Mouse (Mus musculus): ENCODE measurements around the gene Cadps. TPM values are rescaled to one million over a fixed set of nuclear protein-coding genes. Genes with fewer than 3 reads are reported as not detected.

Gene Cadps
- polyA plus RNA-seq (2014; fragmentation: Nextera tagmentation; extraction: Ambion mirVana): 5.0 and 5.5 TPM in 2 replicates

DNA sequence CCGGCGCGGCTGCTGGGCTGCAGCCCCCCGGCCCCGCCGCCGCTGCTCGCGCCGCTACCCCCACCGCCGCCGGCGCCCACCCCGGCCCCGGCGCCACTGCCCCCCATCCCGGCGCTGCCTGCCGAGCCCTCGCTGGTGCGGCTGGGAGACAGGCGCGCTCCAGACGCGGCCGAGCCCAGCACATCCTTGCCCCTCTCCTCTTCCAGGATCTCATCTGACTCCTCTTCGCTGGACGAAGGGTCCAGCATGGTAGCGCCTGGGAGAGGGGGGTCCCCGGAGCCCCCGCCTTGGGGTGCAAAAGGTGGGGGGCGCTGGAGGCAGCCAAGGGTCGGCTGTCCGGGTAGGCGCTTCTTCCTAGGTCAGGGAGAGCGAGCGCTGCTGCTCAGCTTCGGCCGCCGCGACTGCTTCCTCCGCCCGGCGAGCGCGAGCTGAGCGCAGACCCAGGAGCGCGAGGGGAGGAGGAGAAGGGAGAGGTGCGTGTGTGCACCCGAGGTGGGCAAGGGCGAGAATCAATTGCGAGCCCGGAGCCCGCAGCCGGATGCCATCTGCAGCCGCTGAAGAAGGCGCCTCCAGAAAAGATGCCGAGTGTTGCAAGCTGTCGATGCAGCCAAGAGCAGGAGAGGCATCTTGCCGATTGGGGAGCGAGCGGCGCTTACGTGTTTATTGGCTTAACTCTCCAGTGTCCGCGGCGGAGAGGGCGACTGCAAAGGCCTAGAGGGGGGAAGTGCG lies at the start of gene Cadps:
Gene Cadps, minus strand, starts transcription at position 589 of the 729 bp plus-strand sequence.
- H3K36me3 ChIP-seq (ENCODE audit: control insufficient read depth, insufficient read depth, low read length): no peaks in the 10 kb centered on the region
- peak within 1 kb of the TSS; percentile 42 for H3K4me3 ChIP-seq (ENCODE audit: low read depth, low read length)
- H3K9me3 ChIP-seq (ENCODE audit: control insufficient read depth, low read length): no peaks in the 10 kb centered on the region
- ATAC-seq (replicated peaks; ENCODE audit: low FRiP score, low TSS enrichment, low read depth) (peak; percentile 55), DNase-seq (ENCODE audit: low spot score) (peak; percentile 74)
- peak within 1 kb of the TSS; percentile 41 for H3K9ac ChIP-seq (ENCODE audit: low read length)
- peak within 1 kb of the TSS; percentile 61 for H3K4me2 ChIP-seq (ENCODE audit: low read length)
- peak within 1 kb of the TSS; percentile 60; the same call in 1 of the 2 replicates for H3K27ac ChIP-seq (ENCODE audit: low read depth)
- H3K4me1 ChIP-seq (replicated peaks; ENCODE audit: control insufficient read depth, insufficient read depth, low read length): no peaks in the 10 kb centered on the region
- under 1% methylated on average over 66 of the region's 71 CpGs for WGBS
- H3K27me3 ChIP-seq (replicated peaks; ENCODE audit: control insufficient read depth, insufficient read depth, low read length): peaks cover 12% of the 10 kb centered on the region

GRCm38 (mm10) chr14:12869605-12870004 lies 46.7 kb upstream of the Cadps start:
- Histone ChIP-seq H3K4me2 (ENCODE audit: low read length) (no peak overlapping the region), H3K36me3 (ENCODE audit: control insufficient read depth, insufficient read depth, low read length) (no peaks in the 10 kb centered on the region), H3K9me3 (ENCODE audit: control insufficient read depth, low read length) (no peaks in the 10 kb centered on the region), H3K9ac (ENCODE audit: low read length) (no peak overlapping the region), H3K4me1 (replicated peaks; ENCODE audit: control insufficient read depth, insufficient read depth, low read length) (no peaks in the 10 kb centered on the region), H3K4me3 (ENCODE audit: low read depth, low read length) (no peak overlapping the region), H3K27me3 (replicated peaks; ENCODE audit: control insufficient read depth, insufficient read depth, low read length) (no peaks in the 10 kb centered on the region), H3K27ac (ENCODE audit: low read depth) (no peak overlapping the region)
- DNase-seq (ENCODE audit: low spot score) (no peak), ATAC-seq (replicated peaks; ENCODE audit: low FRiP score, low TSS enrichment, low read depth) (no peak)
- 94% methylated on average over 1 of the region's 1 CpGs for WGBS

GRCm38 (mm10) chr14:12865258-12865657 lies 42.4 kb upstream of the Cadps start:
- Histone ChIP-seq H3K4me3 (ENCODE audit: low read depth, low read length) (no peak overlapping the region), H3K27ac (ENCODE audit: low read depth) (no peak overlapping the region), H3K9me3 (ENCODE audit: control insufficient read depth, low read length) (no peaks in the 10 kb centered on the region), H3K9ac (ENCODE audit: low read length) (no peak overlapping the region), H3K36me3 (ENCODE audit: control insufficient read depth, insufficient read depth, low read length) (no peaks in the 10 kb centered on the region), H3K4me2 (ENCODE audit: low read length) (no peak overlapping the region), H3K4me1 (replicated peaks; ENCODE audit: control insufficient read depth, insufficient read depth, low read length) (no peaks in the 10 kb centered on the region), H3K27me3 (replicated peaks; ENCODE audit: control insufficient read depth, insufficient read depth, low read length) (no peaks in the 10 kb centered on the region)
- DNase-seq (ENCODE audit: low spot score): no peak
- 49% methylated on average over 2 of the region's 2 CpGs for WGBS
- ATAC-seq (replicated peaks; ENCODE audit: low FRiP score, low TSS enrichment, low read depth): no peak

GRCm38 (mm10) chr14:12843860-12844259 lies 21.0 kb upstream of the Cadps start:
- no peak for ATAC-seq (replicated peaks; ENCODE audit: low FRiP score, low TSS enrichment, low read depth)
- Histone ChIP-seq H3K27me3 (replicated peaks; ENCODE audit: control insufficient read depth, insufficient read depth, low read length) (no peaks in the 10 kb centered on the region), H3K4me3 (ENCODE audit: low read depth, low read length) (no peak overlapping the region), H3K4me1 (replicated peaks; ENCODE audit: control insufficient read depth, insufficient read depth, low read length) (no peaks in the 10 kb centered on the region), H3K9ac (ENCODE audit: low read length) (no peak overlapping the region), H3K27ac (ENCODE audit: low read depth) (no peak overlapping the region), H3K36me3 (ENCODE audit: control insufficient read depth, insufficient read depth, low read length) (no peaks in the 10 kb centered on the region), H3K9me3 (ENCODE audit: control insufficient read depth, low read length) (no peaks in the 10 kb centered on the region), H3K4me2 (ENCODE audit: low read length) (no peak overlapping the region)
- DNase-seq (ENCODE audit: low spot score): no peak

DNA sequence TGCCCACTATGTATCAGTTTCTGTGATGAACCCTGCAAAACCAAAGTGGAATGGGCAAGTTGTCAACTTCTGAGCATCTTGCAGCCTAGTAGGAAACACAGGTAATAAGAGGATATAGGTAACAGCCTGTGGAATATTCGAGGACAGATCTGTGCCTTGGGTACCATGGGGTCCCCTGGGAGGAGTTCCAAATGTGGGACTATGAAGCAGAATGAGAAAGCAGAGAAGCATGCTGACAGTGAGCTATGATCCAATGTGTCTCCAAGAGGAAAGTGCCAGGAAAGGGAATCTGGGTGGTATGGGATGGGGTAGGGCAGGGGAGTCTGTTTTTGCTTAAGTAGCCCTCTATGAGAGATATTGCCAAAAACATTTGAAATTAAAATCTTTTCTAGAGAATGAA lies 16.6 kb upstream of the Cadps start:
- Histone ChIP-seq H3K9me3 (ENCODE audit: control insufficient read depth, low read length) (no peaks in the 10 kb centered on the region), H3K4me3 (ENCODE audit: low read depth, low read length) (no peak overlapping the region), H3K27ac (ENCODE audit: low read depth) (no peak overlapping the region), H3K4me1 (replicated peaks; ENCODE audit: control insufficient read depth, insufficient read depth, low read length) (no peaks in the 10 kb centered on the region), H3K9ac (ENCODE audit: low read length) (no peak overlapping the region), H3K36me3 (ENCODE audit: control insufficient read depth, insufficient read depth, low read length) (no peaks in the 10 kb centered on the region), H3K4me2 (ENCODE audit: low read length) (no peak overlapping the region), H3K27me3 (replicated peaks; ENCODE audit: control insufficient read depth, insufficient read depth, low read length) (no peaks in the 10 kb centered on the region)
- WGBS: 73% methylated on average over 1 of the region's 1 CpGs
- ATAC-seq (replicated peaks; ENCODE audit: low FRiP score, low TSS enrichment, low read depth) (no peak), DNase-seq (ENCODE audit: low spot score) (no peak)

- Histone ChIP-seq H3K27ac (ENCODE audit: low read depth) (no peak overlapping the region), H3K9me3 (ENCODE audit: control insufficient read depth, low read length) (no peaks in the 10 kb centered on the region), H3K4me1 (replicated peaks; ENCODE audit: control insufficient read depth, insufficient read depth, low read length) (no peaks in the 10 kb centered on the region), H3K4me3 (ENCODE audit: low read depth, low read length) (no peak overlapping the region), H3K4me2 (ENCODE audit: low read length) (no peak overlapping the region), H3K36me3 (ENCODE audit: control insufficient read depth, insufficient read depth, low read length) (no peaks in the 10 kb centered on the region), H3K9ac (ENCODE audit: low read length) (no peak overlapping the region), H3K27me3 (replicated peaks; ENCODE audit: control insufficient read depth, insufficient read depth, low read length) (no peaks in the 10 kb centered on the region)
- ATAC-seq (replicated peaks; ENCODE audit: low FRiP score, low TSS enrichment, low read depth): no peak
- DNase-seq (ENCODE audit: low spot score): no peak
These were observed 16.1 kb upstream of the Cadps start for GRCm38 (mm10) chr14:12838949-12839348.

DNA sequence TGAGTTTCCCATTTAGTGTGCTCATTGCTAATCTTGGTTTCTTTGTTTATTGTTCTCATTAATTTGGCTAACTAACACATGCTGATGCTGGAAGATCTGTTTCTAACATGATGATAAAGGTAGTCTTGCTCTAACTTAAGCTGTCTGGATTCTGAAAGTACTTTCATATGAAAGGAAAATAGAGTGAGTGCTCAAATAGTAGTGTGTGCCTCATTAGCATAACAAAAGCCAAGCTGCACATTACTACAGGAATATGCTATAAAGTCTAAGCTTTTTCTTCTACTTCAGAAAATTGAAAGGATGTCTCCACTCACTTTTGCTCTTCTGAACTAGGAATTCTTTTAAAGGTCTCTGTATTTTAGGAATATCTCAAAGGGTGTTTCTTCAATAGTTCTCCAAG lies 15.4 kb upstream of the Cadps start:
- no peaks in the 10 kb centered on the region for H3K4me1 ChIP-seq (replicated peaks; ENCODE audit: control insufficient read depth, insufficient read depth, low read length)
- H3K27ac ChIP-seq (ENCODE audit: low read depth): no peak overlapping the region
- H3K4me2 ChIP-seq (ENCODE audit: low read length): no peak overlapping the region
- DNase-seq (ENCODE audit: low spot score): no peak
- H3K4me3 ChIP-seq (ENCODE audit: low read depth, low read length): no peak overlapping the region
- ATAC-seq (replicated peaks; ENCODE audit: low FRiP score, low TSS enrichment, low read depth): no peak
- H3K9me3 ChIP-seq (ENCODE audit: control insufficient read depth, low read length): no peaks in the 10 kb centered on the region
- no peaks in the 10 kb centered on the region for H3K36me3 ChIP-seq (ENCODE audit: control insufficient read depth, insufficient read depth, low read length)
- no peaks in the 10 kb centered on the region for H3K27me3 ChIP-seq (replicated peaks; ENCODE audit: control insufficient read depth, insufficient read depth, low read length)
- H3K9ac ChIP-seq (ENCODE audit: low read length): no peak overlapping the region

- Histone ChIP-seq H3K4me1 (replicated peaks; ENCODE audit: control insufficient read depth, insufficient read depth, low read length) (no peaks in the 10 kb centered on the region), H3K4me3 (ENCODE audit: low read depth, low read length) (no peak overlapping the region), H3K9ac (ENCODE audit: low read length) (no peak overlapping the region), H3K27ac (ENCODE audit: low read depth) (no peak overlapping the region), H3K4me2 (ENCODE audit: low read length) (no peak overlapping the region), H3K27me3 (replicated peaks; ENCODE audit: control insufficient read depth, insufficient read depth, low read length) (no peaks in the 10 kb centered on the region), H3K9me3 (ENCODE audit: control insufficient read depth, low read length) (no peaks in the 10 kb centered on the region), H3K36me3 (ENCODE audit: control insufficient read depth, insufficient read depth, low read length) (no peaks in the 10 kb centered on the region)
- ATAC-seq (replicated peaks; ENCODE audit: low FRiP score, low TSS enrichment, low read depth): no peak
- no peak for DNase-seq (ENCODE audit: low spot score)
- WGBS: 27% methylated on average over 1 of the region's 1 CpGs
These were observed 15.0 kb upstream of the Cadps start for GRCm38 (mm10) chr14:12837902-12838301.

- no peaks in the 10 kb centered on the region for H3K36me3 ChIP-seq (ENCODE audit: control insufficient read depth, insufficient read depth, low read length)
- H3K27ac ChIP-seq (ENCODE audit: low read depth): no peak overlapping the region
- no peaks in the 10 kb centered on the region for H3K9me3 ChIP-seq (ENCODE audit: control insufficient read depth, low read length)
- no peaks in the 10 kb centered on the region for H3K4me1 ChIP-seq (replicated peaks; ENCODE audit: control insufficient read depth, insufficient read depth, low read length)
- no peak for ATAC-seq (replicated peaks; ENCODE audit: low FRiP score, low TSS enrichment, low read depth)
- H3K9ac ChIP-seq (ENCODE audit: low read length): no peak overlapping the region
- H3K27me3 ChIP-seq (replicated peaks; ENCODE audit: control insufficient read depth, insufficient read depth, low read length): peaks cover 12% of the 10 kb centered on the region
- DNase-seq (ENCODE audit: low spot score): peak; percentile 78
- H3K4me2 ChIP-seq (ENCODE audit: low read length): no peak overlapping the region; the same call in 1 of the 2 replicates
- WGBS: 11% methylated on average over 6 of the region's 6 CpGs
- H3K4me3 ChIP-seq (ENCODE audit: low read depth, low read length): no peak overlapping the region
These were observed 902 bp upstream of the Cadps start for GRCm38 (mm10) chr14:12823781-12824180.

Measured in intestine, embryonic 14.5 days (tissue).